Mouse (Mus musculus) spleen, postnatal 14 days (tissue): ENCODE data around the gene Tmem30b.
"Not testable (repeated sequence)": the region's sequence is repeated elsewhere in the genome, so short reads cannot be mapped to it uniquely, and the experiment has no call there.

ENCODE experiments used
- DNase-seq, 2 experiments: peaks; one replicate each; pipeline ENCODE4 v3.0.0; 2021 to 2022; ENCODE audit warnings: low spot score in 2 of 2

Tmem30b gene

DNA sequence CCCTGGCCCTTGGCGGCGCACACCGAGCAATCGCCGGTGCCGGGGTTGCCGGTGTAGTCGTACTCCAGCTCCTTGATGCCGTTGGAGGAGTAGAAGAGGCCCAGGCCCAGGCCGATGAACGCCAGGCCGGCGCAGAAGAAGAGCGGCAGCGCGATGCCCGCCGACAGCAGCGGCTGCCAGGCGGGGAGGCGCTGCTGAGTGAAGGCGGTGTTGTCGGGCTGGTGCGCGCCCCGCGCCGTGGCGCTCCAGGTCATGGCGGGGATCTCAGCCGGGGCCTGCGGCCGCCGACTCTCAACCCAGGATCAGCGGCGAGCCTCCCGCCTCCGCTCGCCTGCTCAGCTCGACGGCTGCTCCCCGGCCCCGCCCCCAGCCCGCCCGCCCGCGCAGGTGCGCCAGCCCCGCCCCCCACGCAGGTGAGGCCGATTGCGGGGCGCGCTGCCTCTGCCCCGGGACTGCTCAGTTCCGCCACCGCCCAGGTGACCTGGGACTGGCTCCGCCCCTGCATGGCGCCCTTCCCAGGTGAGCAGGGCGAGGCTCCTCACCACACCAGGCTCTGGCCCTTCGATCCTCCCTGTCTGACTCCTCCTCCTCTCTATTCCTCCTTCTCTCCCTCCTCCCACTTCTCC lies at the start of gene Tmem30b:
Gene Tmem30b, minus strand, starts transcription at position 307 of the 626 bp plus-strand sequence.
- DNase-seq, result no peak

DNA sequence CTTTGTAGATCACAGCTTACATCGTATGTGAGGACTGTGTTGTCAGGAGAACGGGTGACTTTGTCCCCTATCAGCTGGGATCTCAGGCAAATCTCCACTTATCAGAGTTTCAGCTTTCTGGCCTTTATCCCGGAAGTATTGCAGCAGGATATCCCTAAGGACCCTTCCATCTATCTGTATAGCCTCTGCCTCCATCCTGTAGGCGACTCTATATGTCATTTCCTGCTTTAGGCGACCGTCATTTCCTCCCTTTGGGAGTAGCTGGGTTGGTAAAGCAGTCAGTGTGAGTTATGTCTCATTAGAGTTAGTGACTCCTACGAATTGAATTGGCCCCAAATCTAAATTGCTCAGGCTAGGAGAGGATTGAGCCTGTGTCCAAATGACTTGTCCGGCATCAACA lies 49.0 kb upstream of the Tmem30b start:
- DNase-seq, result no peak

DNA sequence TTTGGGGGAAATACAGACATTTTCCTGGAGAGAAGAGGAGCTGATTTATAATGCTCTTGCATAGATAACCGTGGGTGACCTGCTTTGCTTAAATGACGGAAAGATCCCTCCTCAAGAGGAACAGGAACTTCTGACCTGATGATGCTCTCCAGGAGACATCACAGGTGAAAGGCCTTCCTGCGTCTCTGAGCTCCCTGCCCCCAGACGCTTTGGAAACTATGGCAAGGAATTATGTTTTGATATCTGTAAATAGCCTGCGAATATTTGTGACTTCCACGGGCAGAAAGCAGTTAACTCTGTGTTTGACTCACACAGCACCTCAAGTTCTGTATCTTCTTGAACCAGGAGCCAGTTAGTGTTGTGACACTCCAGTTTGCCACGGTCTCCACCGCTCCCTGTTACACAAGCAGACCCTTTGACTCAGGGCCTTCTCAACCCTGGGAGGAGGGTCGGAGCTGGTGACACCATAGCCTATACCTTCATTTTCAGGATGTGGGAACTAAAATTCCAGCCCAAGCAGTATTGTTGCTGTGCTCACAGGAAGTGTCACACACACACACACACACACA lies 48.1 kb upstream of the Tmem30b start:
- DNase-seq, result no peak

- DNase-seq, result no peak
Observed at GRCm38 (mm10) chr12:73593021-73593798, 47.0 kb upstream of the Tmem30b start.

GRCm38 (mm10) chr12:73591625-73592024 lies 45.4 kb upstream of the Tmem30b start:
- no peak for DNase-seq

GRCm38 (mm10) chr12:73590627-73591276 lies 44.6 kb upstream of the Tmem30b start:
- no peak for DNase-seq

DNA sequence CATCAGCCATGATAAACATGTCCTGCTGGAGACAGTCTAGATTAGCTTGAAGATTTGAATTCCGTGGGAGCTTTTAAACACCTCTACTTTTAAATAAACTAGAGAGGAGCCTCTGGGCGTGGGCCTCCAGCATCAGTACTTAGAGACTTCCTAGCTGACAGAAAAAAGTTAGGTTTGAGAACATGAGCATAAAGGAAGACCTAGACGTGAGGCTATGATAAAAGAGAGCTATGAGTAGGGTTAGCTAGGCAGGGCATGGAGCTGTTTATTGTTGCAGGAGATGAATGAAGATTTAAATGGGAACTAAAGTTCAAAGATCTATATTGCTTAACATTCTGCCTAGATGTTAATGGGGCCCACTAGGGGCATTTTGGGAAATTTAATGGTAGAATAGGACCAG lies 41.1 kb upstream of the Tmem30b start:
- no peak for DNase-seq

DNA sequence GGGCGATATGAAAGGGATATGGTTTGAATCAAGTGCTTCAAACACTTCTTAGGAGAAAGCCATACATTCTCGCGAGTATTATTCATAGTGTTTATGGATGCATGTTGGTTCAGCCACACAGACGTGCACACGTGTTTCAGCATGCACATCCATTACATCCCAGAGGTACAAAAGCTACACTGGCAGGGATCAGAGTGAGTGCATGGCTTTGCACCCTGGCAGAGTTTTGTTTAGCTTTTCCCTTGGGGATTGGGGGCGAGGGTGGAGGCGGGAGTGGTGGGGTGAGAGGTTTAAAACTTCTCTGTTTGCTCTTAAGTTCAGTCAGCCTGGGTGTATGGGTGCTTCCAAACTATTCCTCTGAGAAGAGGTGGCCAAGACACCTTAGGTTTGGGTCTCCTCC lies 39.7 kb upstream of the Tmem30b start:
- no peak for DNase-seq

GRCm38 (mm10) chr12:73585241-73585801 lies 39.1 kb upstream of the Tmem30b start:
- no peak for DNase-seq

- DNase-seq, result peak; percentile 50 to 59
Observed at GRCm38 (mm10) chr12:73584610-73585240, 38.5 kb upstream of the Tmem30b start, which contains the start of gene Prkch. Gene Prkch (plus strand): TSS chr12:73584796.

DNA sequence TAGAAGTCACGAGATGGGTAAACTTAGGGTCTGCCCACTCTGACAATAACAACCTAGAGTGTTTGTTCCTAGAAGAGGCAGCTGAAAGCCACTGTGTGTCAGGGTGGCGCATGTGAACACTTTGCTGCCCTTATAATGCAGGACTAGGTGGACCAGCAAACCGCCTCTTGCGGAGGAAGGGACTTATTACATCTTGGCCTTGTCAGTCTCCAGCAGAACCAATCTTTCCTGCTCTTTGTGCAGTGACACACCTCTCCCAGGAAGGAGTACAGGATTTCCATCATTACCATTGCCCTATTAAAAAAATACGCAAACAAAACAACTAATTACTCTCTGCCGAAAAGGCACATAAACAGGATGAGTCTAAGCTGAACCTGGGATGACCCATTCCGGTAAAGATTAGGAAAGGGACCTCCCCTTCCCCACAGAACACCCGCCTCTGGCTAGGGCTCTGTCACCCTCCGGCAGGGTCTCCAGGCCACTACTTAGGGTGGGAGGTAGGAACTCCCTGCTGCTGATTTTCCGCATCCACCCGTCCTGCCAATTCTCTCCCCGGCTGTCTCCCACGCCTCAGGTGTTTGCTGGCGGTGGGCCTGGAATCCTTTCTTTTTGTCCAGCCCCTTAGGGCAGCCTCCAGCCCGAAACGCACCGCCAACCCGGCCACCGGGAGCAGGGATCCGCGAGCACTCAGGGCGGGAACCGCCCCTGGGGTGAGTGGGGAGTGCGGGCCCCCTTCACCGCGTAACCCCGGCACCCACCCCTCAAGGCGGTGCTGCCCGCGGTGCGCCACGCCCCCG lies 37.8 kb upstream of the Tmem30b start:
- no peak for DNase-seq

DNA sequence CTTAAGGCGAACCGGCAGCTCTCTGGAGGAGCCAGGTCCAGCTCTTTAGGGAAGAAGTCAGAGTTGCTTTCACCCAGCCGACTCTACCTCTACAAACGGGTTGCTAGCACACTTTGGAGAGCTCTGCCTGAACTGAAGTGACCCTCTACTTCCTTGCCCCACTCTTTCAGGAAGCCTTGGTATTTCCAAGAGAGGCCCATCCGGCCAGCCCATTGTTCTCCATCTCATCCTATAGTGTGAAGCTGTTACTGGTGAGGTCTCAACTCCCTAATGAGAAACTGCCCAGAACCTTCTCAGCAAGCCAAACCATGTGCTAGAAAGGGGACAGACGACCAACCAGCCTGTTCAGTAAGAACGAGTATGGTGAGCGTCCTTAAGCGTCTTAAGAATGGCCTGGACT lies 37.1 kb upstream of the Tmem30b start:
- no peak for DNase-seq

GRCm38 (mm10) chr12:73580811-73581210 lies 34.6 kb upstream of the Tmem30b start:
- no peak for DNase-seq

- no peak for DNase-seq
Observed at GRCm38 (mm10) chr12:73578141-73578540, 31.9 kb upstream of the Tmem30b start.

DNA sequence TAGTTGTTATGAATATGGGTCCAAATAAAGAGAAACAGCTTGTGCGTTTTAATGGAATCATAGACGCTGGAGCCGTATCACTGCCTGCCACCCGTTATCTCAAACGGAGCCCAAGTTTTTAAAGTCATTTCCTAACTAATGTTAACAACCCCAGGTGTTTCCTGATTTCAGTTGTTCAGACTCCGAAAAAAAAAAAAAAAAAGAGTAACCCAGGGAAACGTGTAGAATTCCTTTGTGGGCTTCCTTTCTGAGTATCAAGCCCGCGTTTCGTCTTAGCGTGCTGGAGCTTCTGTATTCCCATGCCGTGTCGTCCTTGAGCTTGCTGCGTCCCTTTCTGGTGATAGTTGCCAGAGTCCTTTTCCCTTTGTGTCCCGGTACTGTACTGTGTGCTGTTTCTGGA lies 28.4 kb upstream of the Tmem30b start:
- no peak for DNase-seq

- no peak for DNase-seq
Observed at GRCm38 (mm10) chr12:73565620-73565969, 19.4 kb upstream of the Tmem30b start.

GRCm38 (mm10) chr12:73564795-73565619 lies 18.8 kb upstream of the Tmem30b start:
- DNase-seq, result no peak

GRCm38 (mm10) chr12:73564176-73564575 lies 18.0 kb upstream of the Tmem30b start:
- DNase-seq, result no peak

DNA sequence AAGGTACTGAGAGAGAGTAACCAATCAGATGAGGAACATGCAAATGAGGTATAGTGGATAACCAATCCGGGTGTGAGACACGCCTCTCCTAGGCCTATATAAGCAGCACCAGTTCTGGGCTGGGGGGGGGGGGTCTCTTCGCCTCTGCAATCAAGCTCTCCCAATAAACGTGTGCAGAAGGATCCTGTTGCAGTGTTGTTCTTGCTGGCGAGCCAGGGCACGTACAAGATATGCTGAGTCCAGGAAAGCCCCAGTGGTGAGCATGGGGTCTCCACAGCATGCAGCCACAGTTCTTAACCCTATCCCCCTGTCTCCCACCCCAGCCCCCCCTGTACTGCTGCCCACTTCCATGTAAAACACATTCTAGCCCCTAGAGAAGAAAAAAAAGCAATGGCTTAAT lies 16.9 kb upstream of the Tmem30b start:
- DNase-seq, result not testable (repeated sequence)

GRCm38 (mm10) chr12:73560091-73560490 lies 13.9 kb upstream of the Tmem30b start:
- DNase-seq, result no peak
